Mouse (Mus musculus) adrenal gland, postnatal 14 days (tissue): ENCODE data around the gene Prss46. TPM values are rescaled to one million over a fixed set of nuclear protein-coding genes. Genes with fewer than 3 reads are reported as not detected.
A peak's percentile ranks its signal among the peaks of the same experiment; 100 is the strongest.

Source experiments
- DNase-seq: peaks from one replicate; pipeline ENCODE4 v3.0.0; 2021; ENCODE audit warnings: mixed read lengths
- total RNA-seq: library from RNA; stranded (reverse); gene quantifications from 2 replicates; pipeline ENCODE4 v1.2.3, GENCODE M21; 2021

The Prss46 gene
- total RNA-seq, 1 experiment from 2014 or later = not detected

DNA sequence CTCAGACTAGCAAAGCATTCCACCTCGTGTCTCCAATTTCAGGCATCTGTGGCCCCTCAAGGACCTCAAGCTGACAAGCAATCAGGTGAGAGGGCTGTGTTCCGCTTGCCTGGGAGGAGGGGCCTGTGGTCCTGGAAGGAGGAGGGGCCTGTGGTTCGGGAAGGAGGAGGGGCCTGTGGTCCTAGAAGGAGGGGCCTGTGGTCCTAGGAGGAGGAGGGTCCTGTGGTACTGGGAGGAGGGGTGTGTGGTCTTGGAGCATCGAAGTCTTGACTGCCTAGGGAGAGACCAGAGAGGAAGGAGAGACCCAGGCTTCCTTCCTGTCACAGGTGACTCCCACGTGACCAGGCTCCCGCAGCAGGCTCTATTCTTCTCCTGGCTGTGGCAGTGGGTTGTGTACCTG is 52.3 kb downstream of the Prss46 start:
- DNase-seq = no peak

DNA sequence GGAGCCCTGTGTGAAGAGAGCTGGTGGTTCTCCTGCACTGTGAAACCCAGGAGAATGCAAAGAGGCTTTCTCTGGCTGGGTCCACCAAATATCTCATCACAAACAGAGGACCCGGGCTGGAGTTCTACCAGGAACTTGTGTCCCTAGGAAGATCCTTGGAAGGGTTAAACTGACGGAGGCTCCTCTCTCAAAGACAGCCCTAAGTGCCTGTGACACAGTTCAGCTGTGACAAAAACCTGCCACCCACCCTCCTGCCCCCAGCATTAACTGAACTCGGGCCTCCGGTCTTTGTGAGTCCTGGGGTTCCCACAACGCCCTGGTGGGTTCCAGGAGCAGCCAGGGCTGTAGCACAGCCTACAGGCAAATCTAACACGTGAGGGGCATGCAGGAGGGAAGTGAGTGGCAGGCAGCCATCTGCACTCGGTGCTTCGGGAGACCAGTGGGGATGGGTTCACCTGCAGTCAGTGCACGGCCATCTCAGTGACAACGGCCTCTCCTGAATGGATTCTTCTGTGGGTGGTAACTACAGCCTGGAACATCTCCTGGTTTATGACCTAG is 55.2 kb downstream of the Prss46 start:
- DNase-seq = no peak

DNA sequence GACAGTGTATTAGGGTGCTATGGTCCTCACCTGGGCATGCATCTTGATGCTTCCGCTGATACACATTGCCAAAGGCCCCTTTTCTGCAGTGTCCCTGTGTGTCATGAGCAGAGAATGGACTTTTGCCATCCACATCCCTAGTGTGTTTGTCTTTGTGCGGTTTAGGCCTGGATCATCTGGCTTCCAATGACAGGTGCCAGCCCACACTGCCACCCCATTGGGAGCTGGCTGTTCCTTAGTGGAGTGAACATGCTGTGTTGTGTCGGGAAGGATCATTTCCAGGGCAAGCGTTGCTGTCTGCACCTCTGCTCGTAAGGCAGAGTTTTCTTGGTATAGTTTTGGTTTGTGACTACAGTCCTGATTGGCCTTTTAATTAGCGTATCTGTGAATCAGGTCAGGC is 56.9 kb downstream of the Prss46 start:
- DNase-seq = no peak

DNA sequence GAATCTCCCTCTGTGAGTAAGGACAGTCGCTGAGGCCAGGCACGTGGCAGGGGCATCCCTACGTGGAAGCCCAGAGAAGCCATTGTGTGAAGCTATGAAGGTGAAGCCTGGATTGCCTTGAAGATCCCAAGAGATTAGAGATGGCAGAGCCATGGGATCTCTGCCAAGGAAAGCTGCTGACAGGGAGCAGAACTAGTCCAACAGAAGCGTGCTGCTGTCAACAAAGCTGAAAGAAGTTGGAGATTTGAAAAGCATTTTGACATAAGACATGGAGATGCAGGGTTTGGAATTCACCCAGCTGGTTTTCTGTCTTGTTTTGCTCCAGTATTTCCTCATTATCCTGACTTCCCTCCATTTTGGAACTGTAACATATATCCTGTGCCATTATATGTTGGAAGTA is 58.0 kb downstream of the Prss46 start:
- DNase-seq = peak; percentile 42

Other genes starting within 250 kb of the Prss46 start
- 8.4 and 10.5 TPM in 2 replicates for gene Nradd, start 220.1 kb upstream of the Prss46 start, total RNA-seq
- 9.1 and 15.4 TPM in 2 replicates for gene Nbeal2, start 190.3 kb upstream of the Prss46 start, total RNA-seq
- gene Ccdc12, start 188.0 kb upstream of the Prss46 start, total RNA-seq = 60.4 and 79.3 TPM in 2 replicates
- gene Myl3, start 102.6 kb upstream of the Prss46 start, total RNA-seq = 0.37 TPM in 1 of 2 replicates, not detected in the other
- gene Pth1r, start 97.4 kb upstream of the Prss46 start, total RNA-seq = 6.9 and 9.0 TPM in 2 replicates
- not detected in 2 replicates for gene Prss42, start 46.3 kb upstream of the Prss46 start, total RNA-seq
- not detected in 2 replicates for gene Prss44, start 30.5 kb upstream of the Prss46 start, total RNA-seq
- not detected in 2 replicates for gene Prss43, start 17.8 kb upstream of the Prss46 start, total RNA-seq
- gene Prss45, start 9.9 kb upstream of the Prss46 start, total RNA-seq = not detected in 2 replicates
- gene Prss50, start 13.5 kb downstream of the Prss46 start, total RNA-seq = 0.37 TPM in 1 of 2 replicates, not detected in the other
- 17.1 and 21.3 TPM in 2 replicates for gene Als2cl, start 35.4 kb downstream of the Prss46 start, total RNA-seq
- 2.2 and 3.5 TPM in 2 replicates for gene Tmie, start 35.6 kb downstream of the Prss46 start, total RNA-seq
- not detected in 2 replicates for gene Fam240a, start 72.4 kb downstream of the Prss46 start, total RNA-seq
- gene Tdgf1, start 101.7 kb downstream of the Prss46 start, total RNA-seq = not detected in 2 replicates
- 3.3 and 4.1 TPM in 2 replicates for gene Lrrc2, start 107.0 kb downstream of the Prss46 start, total RNA-seq
- 3.5 and 10.0 TPM in 2 replicates for gene Rtp3, start 146.1 kb downstream of the Prss46 start, total RNA-seq
- 2.6 and 7.3 TPM in 2 replicates for gene Ltf, start 174.8 kb downstream of the Prss46 start, total RNA-seq
- gene Ccrl2, start 213.0 kb downstream of the Prss46 start, total RNA-seq = 5.5 and 8.9 TPM in 2 replicates